Mouse (Mus musculus) liver, embryonic 13.5 days (tissue): ENCODE measurements at regions not wholly inside any gene's neighbourhood (a gene's known extent, or its start where the extent isn't known, plus 50 kb on each side); places are given as distances from the start of the nearest gene placed in this dataset.

ENCODE experiments used
- ATAC-seq: fragments of 200-750 bp; cut with Nextera tagmentation; 2 replicates; pipeline ENCODE4 v1.8.0; 2017; ENCODE audit warnings: low read depth, mild to moderate bottlenecking, moderate number of reproducible peaks, moderate library complexity
- DNase-seq: peaks from one replicate; pipeline ENCODE4 v3.0.0; 2022
- H3K27ac ChIP-seq: fragments of 300-500 bp; sonication (generic); 2 replicates; pipeline ENCODE4 v1.5.1; 2015; ENCODE audit warnings: moderate library complexity, mild to moderate bottlenecking, inconsistent platforms
- H3K27me3 ChIP-seq: fragments of 300-500 bp; sonication (generic); 2 replicates; pipeline ENCODE4 v1.6.1; 2015; ENCODE audit warnings: mild to moderate bottlenecking, inconsistent platforms
- H3K36me3 ChIP-seq: fragments of 300-500 bp; sonication (generic); 2 replicates; pipeline ENCODE4 v1.6.1; 2015; ENCODE audit warnings: mild to moderate bottlenecking, inconsistent platforms
- H3K4me1 ChIP-seq: fragments of 300-500 bp; sonication (generic); replicated peaks from 2 replicates; pipeline ENCODE4 v1.6.1; 2015; ENCODE audit warnings: inconsistent platforms
- H3K4me2 ChIP-seq: fragments of 300-500 bp; sonication (generic); 2 replicates; pipeline ENCODE4 v1.6.1; 2015; ENCODE audit warnings: inconsistent platforms, mild to moderate bottlenecking, moderate library complexity
- H3K4me3 ChIP-seq: fragments of 300-500 bp; sonication (generic); replicated peaks from 2 replicates; pipeline ENCODE4 v1.5.1; 2015; ENCODE audit warnings: mild to moderate bottlenecking, inconsistent platforms
- H3K9ac ChIP-seq: fragments of 300-500 bp; sonication (generic); 2 replicates; pipeline ENCODE4 v1.6.1; 2015; ENCODE audit warnings: mild to moderate bottlenecking, inconsistent platforms
- H3K9me3 ChIP-seq: fragments of 300-500 bp; sonication (generic); replicated peaks from 2 replicates; pipeline ENCODE4 v1.6.1; 2016; ENCODE audit warnings: inconsistent platforms
- WGBS: fragments of 180-500 bp; shearing (Covaris S2); methylation state at CpG from one replicate; pipeline ENCODE4 v1.1.7; 2015; ENCODE audit not compliant: insufficient replicate concordance; 5-methylcytosine and 5-hydroxymethylcytosine counted together

GRCm38 (mm10) chr10:97312978-97313377 lies 166.4 kb upstream of the Dcn start:
- Histone ChIP-seq H3K27ac (no peak overlapping the region), H3K4me3 (peak overlapping the region; percentile 51), H3K36me3 (no peaks in the 10 kb centered on the region), H3K9ac (no peak overlapping the region), H3K4me1 (no peaks in the 10 kb centered on the region), H3K4me2 (peak overlapping the region; percentile 67), H3K27me3 (no peaks in the 10 kb centered on the region), H3K9me3 (no peaks in the 10 kb centered on the region)
- WGBS = under 1% methylated on average over 17 of the region's 17 CpGs
- ATAC-seq (peak; percentile 87), DNase-seq (peak; percentile 67)

- no peaks in the 10 kb centered on the region for H3K27me3 ChIP-seq
- no peaks in the 10 kb centered on the region for H3K36me3 ChIP-seq
- H3K4me3 ChIP-seq = peak overlapping the region; percentile 51
- no peaks in the 10 kb centered on the region for H3K4me1 ChIP-seq
- no peak overlapping the region for H3K9ac ChIP-seq
- WGBS = 1% methylated on average over 13 of the region's 13 CpGs
- DNase-seq = peak; percentile 55
- peak overlapping the region; percentile 67 for H3K4me2 ChIP-seq
- no peaks in the 10 kb centered on the region for H3K9me3 ChIP-seq
- H3K27ac ChIP-seq = no peak overlapping the region
- ATAC-seq = peak; percentile 86
Measured at GRCm38 (mm10) chr10:97313407-97313901, 166.0 kb upstream of the Dcn start.

DNA sequence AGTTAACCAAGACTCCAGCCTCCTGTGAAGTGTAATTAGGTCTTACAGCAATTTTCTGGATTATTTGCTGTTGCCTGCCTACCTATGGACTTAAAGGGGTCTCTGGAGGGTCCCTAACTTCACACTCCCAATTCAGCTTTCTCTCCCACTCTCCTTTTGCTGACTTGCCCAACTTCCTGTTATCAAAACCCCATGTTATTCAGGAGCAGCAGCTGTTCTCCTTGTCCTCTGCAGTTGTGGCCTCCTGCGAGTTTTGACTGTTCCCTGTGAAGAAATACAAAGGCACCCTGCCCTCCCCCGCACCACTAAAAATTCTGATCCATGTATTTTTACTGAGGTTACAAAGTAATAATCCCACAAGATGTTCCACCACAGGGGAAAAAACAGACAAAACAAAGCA lies 146.8 kb upstream of the Dcn start:
- WGBS = 58% methylated on average over 2 of the region's 2 CpGs
- Histone ChIP-seq H3K4me3 (no peak overlapping the region), H3K9ac (no peak overlapping the region), H3K27ac (no peak overlapping the region), H3K4me2 (no peak overlapping the region), H3K27me3 (no peaks in the 10 kb centered on the region), H3K9me3 (no peaks in the 10 kb centered on the region), H3K4me1 (no peaks in the 10 kb centered on the region), H3K36me3 (no peaks in the 10 kb centered on the region)
- ATAC-seq (no peak), DNase-seq (no peak)

DNA sequence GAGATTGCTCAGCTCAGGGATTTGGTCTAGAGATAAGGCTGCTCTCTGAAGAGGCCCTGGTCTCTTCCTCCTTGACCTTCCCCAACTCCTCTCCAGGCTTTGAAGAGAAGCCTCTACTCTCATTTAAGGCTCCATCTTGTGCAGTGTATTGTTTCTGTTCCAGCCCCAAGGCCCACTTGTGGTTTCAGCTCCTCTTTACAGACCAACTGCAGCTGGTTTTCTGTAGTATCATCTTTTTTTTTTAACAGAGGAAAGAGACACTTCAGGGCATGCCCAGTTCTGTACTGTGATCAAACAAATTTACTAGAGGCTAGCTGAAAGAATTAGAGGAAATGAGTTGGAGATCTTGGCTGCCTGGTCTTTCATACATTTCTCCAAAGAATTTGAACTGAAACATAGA lies 145.4 kb upstream of the Dcn start:
- Histone ChIP-seq H3K27me3 (no peaks in the 10 kb centered on the region), H3K4me2 (no peak overlapping the region), H3K27ac (no peak overlapping the region), H3K4me3 (no peak overlapping the region), H3K9ac (no peak overlapping the region), H3K36me3 (no peaks in the 10 kb centered on the region), H3K4me1 (no peaks in the 10 kb centered on the region), H3K9me3 (no peaks in the 10 kb centered on the region)
- DNase-seq = no peak
- no peak for ATAC-seq

DNA sequence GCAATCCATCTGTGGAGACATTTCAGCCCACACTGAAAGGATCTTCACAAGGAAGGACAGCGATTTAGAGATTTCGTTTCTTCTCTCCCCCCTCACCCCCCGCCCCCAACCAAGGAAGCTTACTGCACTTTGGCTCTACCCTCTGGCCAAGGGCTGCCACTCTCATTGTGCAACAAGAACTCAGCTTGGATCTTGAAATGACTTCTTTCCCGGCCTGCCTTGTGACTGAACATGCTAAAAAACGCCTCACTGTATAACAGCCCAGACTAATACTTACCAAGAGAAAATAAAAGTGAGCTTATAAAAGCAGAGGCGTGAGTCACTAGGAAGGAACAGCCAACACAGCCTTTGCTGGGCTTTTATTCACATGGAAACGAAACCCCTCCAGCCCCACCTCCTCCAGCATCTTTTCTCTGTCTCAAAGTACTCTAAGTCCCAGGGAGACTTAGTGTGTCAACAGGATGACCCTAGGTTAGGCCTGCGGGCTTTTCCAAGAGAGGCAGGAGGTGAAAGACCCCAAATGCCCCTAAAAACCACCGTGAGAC lies 144.7 kb upstream of the Dcn start:
- no peak for DNase-seq
- H3K36me3 ChIP-seq = no peaks in the 10 kb centered on the region
- WGBS = 62% methylated on average over 9 of the region's 9 CpGs
- no peaks in the 10 kb centered on the region for H3K9me3 ChIP-seq
- no peak overlapping the region for H3K9ac ChIP-seq
- H3K27ac ChIP-seq = no peak overlapping the region
- no peak overlapping the region for H3K4me3 ChIP-seq
- H3K4me1 ChIP-seq = no peaks in the 10 kb centered on the region
- H3K4me2 ChIP-seq = no peak overlapping the region
- no peaks in the 10 kb centered on the region for H3K27me3 ChIP-seq
- no peak for ATAC-seq

DNA sequence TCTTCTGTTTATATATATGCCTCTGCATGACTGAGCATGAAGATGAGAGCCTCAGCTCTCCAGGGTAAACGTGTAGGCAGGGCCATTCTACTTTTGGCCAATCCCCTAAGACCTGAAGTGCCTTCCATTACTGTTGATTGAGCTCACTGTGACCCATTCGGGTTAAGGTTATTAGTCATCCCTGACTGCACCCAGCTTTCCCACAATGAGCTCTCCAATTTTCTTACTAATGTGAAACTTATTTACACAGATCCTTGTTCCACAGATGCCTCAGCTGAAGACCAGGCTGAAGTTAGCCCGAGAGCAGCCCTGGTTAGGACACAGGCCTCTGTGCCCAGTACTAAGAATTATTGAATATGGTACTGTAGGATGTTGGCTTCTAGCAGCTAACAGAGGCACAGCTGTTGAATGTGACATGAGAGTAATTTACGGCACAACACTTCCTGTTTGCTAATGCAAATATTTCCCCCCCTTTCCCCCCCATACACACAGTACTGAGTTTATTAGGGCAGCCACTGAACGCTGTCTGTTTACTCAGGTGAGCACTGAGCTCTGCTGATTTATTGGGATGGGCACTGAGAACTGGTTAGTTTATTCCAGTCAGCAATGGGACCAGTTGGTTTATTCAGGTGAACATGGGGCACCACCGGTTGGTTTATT lies 141.2 kb upstream of the Dcn start:
- H3K27me3 ChIP-seq = no peaks in the 10 kb centered on the region
- no peaks in the 10 kb centered on the region for H3K36me3 ChIP-seq
- H3K4me1 ChIP-seq = no peaks in the 10 kb centered on the region
- no peak for DNase-seq
- H3K9me3 ChIP-seq = no peaks in the 10 kb centered on the region
- no peak for ATAC-seq
- 59% methylated on average over 6 of the region's 6 CpGs for WGBS
- no peak overlapping the region for H3K4me3 ChIP-seq
- H3K9ac ChIP-seq = no peak overlapping the region
- no peak overlapping the region for H3K4me2 ChIP-seq
- no peak overlapping the region for H3K27ac ChIP-seq

- WGBS = 37% methylated on average over 11 of the region's 11 CpGs
- DNase-seq (no peak), ATAC-seq (no peak)
- Histone ChIP-seq H3K36me3 (no peaks in the 10 kb centered on the region), H3K4me1 (no peaks in the 10 kb centered on the region), H3K27me3 (no peaks in the 10 kb centered on the region), H3K4me2 (no peak overlapping the region), H3K9ac (no peak overlapping the region), H3K9me3 (no peaks in the 10 kb centered on the region), H3K4me3 (no peak overlapping the region), H3K27ac (no peak overlapping the region)
Measured at GRCm38 (mm10) chr10:97339866-97340706, 139.3 kb upstream of the Dcn start.

- Histone ChIP-seq H3K27me3 (no peaks in the 10 kb centered on the region), H3K4me1 (no peaks in the 10 kb centered on the region), H3K9me3 (no peaks in the 10 kb centered on the region), H3K27ac (no peak overlapping the region), H3K4me2 (no peak overlapping the region), H3K9ac (no peak overlapping the region), H3K4me3 (no peak overlapping the region), H3K36me3 (no peaks in the 10 kb centered on the region)
- WGBS = 27% methylated on average over 6 of the region's 6 CpGs
- no peak for ATAC-seq
- DNase-seq = peak; percentile 5
Measured at GRCm38 (mm10) chr10:97345347-97345746, 134.1 kb upstream of the Dcn start.

DNA sequence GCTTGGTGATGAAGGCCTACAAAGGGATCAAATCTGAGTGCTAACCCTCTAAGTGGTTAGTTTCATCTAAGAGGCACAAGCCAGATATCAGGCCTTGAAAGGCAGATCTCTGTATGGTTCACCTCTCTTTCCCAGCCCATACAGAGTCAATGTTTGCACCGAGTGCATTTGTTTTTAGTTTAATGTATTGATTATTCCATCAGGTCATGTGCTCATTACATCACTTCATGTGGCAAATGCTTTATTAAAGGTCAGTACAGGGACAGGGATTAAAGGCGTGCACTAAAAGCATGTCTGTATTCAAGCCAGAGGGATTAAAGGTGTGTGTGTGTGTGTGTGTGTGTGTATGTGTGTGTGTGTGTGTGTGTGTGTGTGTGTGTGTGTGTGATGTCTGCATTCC lies 132.5 kb upstream of the Dcn start:
- Histone ChIP-seq H3K27ac (no peak overlapping the region), H3K36me3 (no peaks in the 10 kb centered on the region), H3K9ac (no peak overlapping the region), H3K9me3 (no peaks in the 10 kb centered on the region), H3K4me1 (no peaks in the 10 kb centered on the region), H3K4me2 (no peak overlapping the region), H3K27me3 (no peaks in the 10 kb centered on the region), H3K4me3 (no peak overlapping the region)
- WGBS = 66% methylated on average over 2 of the region's 2 CpGs
- DNase-seq (no peak), ATAC-seq (no peak)

GRCm38 (mm10) chr10:97368625-97369024 lies 110.8 kb upstream of the Dcn start:
- Histone ChIP-seq H3K27ac (no peak overlapping the region), H3K4me1 (no peaks in the 10 kb centered on the region), H3K4me3 (no peak overlapping the region), H3K4me2 (no peak overlapping the region), H3K27me3 (no peaks in the 10 kb centered on the region), H3K9ac (no peak overlapping the region), H3K36me3 (no peaks in the 10 kb centered on the region), H3K9me3 (no peaks in the 10 kb centered on the region)
- ATAC-seq (no peak), DNase-seq (no peak)
- WGBS = 56% methylated on average over 3 of the region's 3 CpGs

GRCm38 (mm10) chr10:97375824-97376223 lies 103.6 kb upstream of the Dcn start:
- no peak overlapping the region for H3K27ac ChIP-seq
- peak; percentile 3 for DNase-seq
- WGBS = 11% methylated on average over 2 of the region's 2 CpGs
- no peaks in the 10 kb centered on the region for H3K4me1 ChIP-seq
- H3K4me2 ChIP-seq = no peak overlapping the region
- no peak overlapping the region for H3K9ac ChIP-seq
- H3K36me3 ChIP-seq = no peaks in the 10 kb centered on the region
- no peaks in the 10 kb centered on the region for H3K27me3 ChIP-seq
- H3K9me3 ChIP-seq = no peaks in the 10 kb centered on the region
- ATAC-seq = no peak
- H3K4me3 ChIP-seq = no peak overlapping the region
